Mouse (Mus musculus): ENCODE measurements around the gene Gm49384. TPM values are rescaled to one million over a fixed set of nuclear protein-coding genes. Genes with fewer than 3 reads are reported as not detected.

Gene Gm49384
- total RNA-seq, 2 experiments from 2014 or later, result 2.0 to 3.2 TPM

- no peak for DNase-seq
- H3K27ac ChIP-seq, result peak overlapping the region; percentile 98
- intact Hi-C loops (cut with DNase I), result no loop called here
- no peak for TF ChIP-seq CTCF (IDR thresholded peaks at IDR 0.05)
- peak overlapping the region; percentile 80 for H3K4me3 ChIP-seq
Measured at GRCm38 (mm10) chr12:69158366-69158764, 45.7 kb downstream of the Gm49384 start.

GRCm38 (mm10) chr12:69157107-69157506, 47.0 kb downstream of the Gm49384 start:
- Histone ChIP-seq H3K4me3 (no peak overlapping the region), H3K27ac (no peak overlapping the region)
- no peak for DNase-seq
- intact Hi-C loops (cut with DNase I), result no loop called here
- TF ChIP-seq CTCF (IDR thresholded peaks at IDR 0.05), result no peak

GRCm38 (mm10) chr12:69156436-69156835, 47.6 kb downstream of the Gm49384 start:
- no peak overlapping the region for H3K4me3 ChIP-seq
- no peak for DNase-seq
- intact Hi-C loops (cut with DNase I), result no loop called here
- no peak for TF ChIP-seq CTCF (IDR thresholded peaks at IDR 0.05)
- no peak overlapping the region for H3K27ac ChIP-seq

GRCm38 (mm10) chr12:69155923-69156322, 48.1 kb downstream of the Gm49384 start:
- DNase-seq, result no peak
- Histone ChIP-seq H3K4me3 (no peak overlapping the region), H3K27ac (no peak overlapping the region)
- no peak for TF ChIP-seq CTCF (IDR thresholded peaks at IDR 0.05)
- intact Hi-C loops (cut with DNase I), result no loop called here

GRCm38 (mm10) chr12:69150049-69150448, 54.0 kb downstream of the Gm49384 start:
- Histone ChIP-seq H3K27ac (no peak overlapping the region), H3K4me3 (no peak overlapping the region)
- intact Hi-C loops (cut with DNase I), result no loop called here
- no peak for DNase-seq
- TF ChIP-seq CTCF (IDR thresholded peaks at IDR 0.05), result no peak

GRCm38 (mm10) chr12:69147166-69147735, 56.8 kb downstream of the Gm49384 start:
- Histone ChIP-seq H3K4me3 (no peak overlapping the region), H3K27ac (no peak overlapping the region)
- no peak for DNase-seq
- intact Hi-C loops (cut with DNase I), result no loop called here
- TF ChIP-seq CTCF (IDR thresholded peaks at IDR 0.05), result no peak

GRCm38 (mm10) chr12:69143460-69143859, 60.6 kb downstream of the Gm49384 start:
- no peak for TF ChIP-seq CTCF (IDR thresholded peaks at IDR 0.05)
- no peak overlapping the region for H3K4me3 ChIP-seq
- H3K27ac ChIP-seq, result no peak overlapping the region
- no peak for DNase-seq
- intact Hi-C loops (cut with DNase I), result no loop called here

- H3K4me3 ChIP-seq, result no peak overlapping the region
- no peak for TF ChIP-seq CTCF (IDR thresholded peaks at IDR 0.05)
- H3K27ac ChIP-seq, result no peak overlapping the region
- DNase-seq, result no peak
- intact Hi-C loops (cut with DNase I), result no loop called here
Measured at GRCm38 (mm10) chr12:69139841-69140240, 64.2 kb downstream of the Gm49384 start.

Small RNA genes lying within 50 kb of the gene (microRNA-seq; reads per million reads assigned to microRNA genes)
- not detected for gene Gm47287
- gene Gm47295, result not detected

Other genes with a start within 250 kb of the Gm49384 start
- 1,000 to 10,000 TPM in 1 of 2 experiments, 100 to 1,000 TPM in 1; 838 to 1,075 TPM for gene Rps29, start 45.1 kb downstream of the Gm49384 start, total RNA-seq (2021)
- not detected for gene Lrr1, start 35.5 kb downstream of the Gm49384 start, total RNA-seq (2021)
- gene Rpl36al, start 20.2 kb downstream of the Gm49384 start, total RNA-seq (2021), result 100 to 1,000 TPM; 290 to 325 TPM
- gene Mgat2, start 20.1 kb downstream of the Gm49384 start, total RNA-seq (2021), result 1 to 10 TPM; 6.0 to 7.3 TPM
- 1 to 10 TPM; 3.1 to 3.4 TPM for gene Gm49383, start 7.2 kb downstream of the Gm49384 start, total RNA-seq (2021)
- gene Dnaaf2, start 5.8 kb downstream of the Gm49384 start, total RNA-seq (2021), result under 1 TPM; 0.38 to 0.64 TPM
- under 1 TPM; 0.28 to 0.42 TPM for gene Pole2, start 23.9 kb upstream of the Gm49384 start, total RNA-seq (2021)
- 10 to 100 TPM; 18.7 to 24.1 TPM for gene Klhdc1, start 36.9 kb upstream of the Gm49384 start, total RNA-seq (2021)
- 100 to 1,000 TPM; 110 to 114 TPM for gene Klhdc2, start 92.4 kb upstream of the Gm49384 start, total RNA-seq (2021)
- 10 to 100 TPM; 23.1 to 23.6 TPM for gene Nemf, start 152.9 kb upstream of the Gm49384 start, total RNA-seq (2021)
- gene Arf6, start 167.9 kb upstream of the Gm49384 start, total RNA-seq (2021), result 10 to 100 TPM; 20.5 to 20.8 TPM
- not detected for gene Gm9887, start 168.2 kb upstream of the Gm49384 start, total RNA-seq (2021)

Measured in gastrocnemius, adult 2 months (tissue).